Mouse (Mus musculus) heart, adult 2 months (tissue): ENCODE measurements around the gene Cd80.

Experiments used
- CTCF ChIP-seq: fragments of 200-600 bp; IDR thresholded peaks from 2 replicates; pipeline ENCODE4 v1.8.1; 2022; ENCODE audit warnings: antibody characterized with exemption, mild to moderate bottlenecking, moderate library complexity
- EP300 ChIP-seq: fragments of 200-500 bp; IDR thresholded peaks from 2 replicates; pipeline ENCODE4 v1.6.1; 2011; ENCODE audit warnings: low read depth, low read length, control low read depth; ENCODE audit not compliant: insufficient read depth

DNA sequence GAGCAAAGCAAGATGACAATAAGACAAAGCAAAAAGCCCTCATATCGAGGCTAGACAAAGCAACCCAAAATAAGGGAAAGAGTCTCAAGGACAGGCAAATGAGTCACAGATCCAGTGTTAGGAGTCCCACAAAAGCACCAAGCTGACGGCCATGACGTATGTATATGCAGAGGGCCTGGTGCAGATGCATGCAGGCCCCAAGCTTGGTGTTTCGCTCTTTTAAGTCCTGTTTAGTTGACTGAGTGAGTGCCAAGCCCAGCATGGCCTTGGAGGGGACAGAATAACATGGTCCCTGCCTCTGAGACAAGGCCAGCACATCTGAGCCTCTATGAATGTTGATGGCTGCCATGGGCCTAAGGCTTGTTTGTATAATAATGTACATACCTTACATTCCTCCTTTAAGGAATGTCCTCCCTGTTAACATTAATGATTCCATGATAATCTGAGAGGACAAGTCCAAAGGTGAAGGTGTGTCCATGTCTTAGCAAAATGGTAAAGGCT, 21.0 kb upstream of the Cd80 start:
- TF ChIP-seq CTCF (no peak), EP300 (no peak)
